Mouse (Mus musculus) cerebellum, adult 8-10 months (tissue): Measurements from ENCODE around the gene Gm11011.

ENCODE experiments used
- DNase-seq: peaks from one replicate; pipeline ENCODE4 v3.0.0; 2022

Gene Gm11011

DNA sequence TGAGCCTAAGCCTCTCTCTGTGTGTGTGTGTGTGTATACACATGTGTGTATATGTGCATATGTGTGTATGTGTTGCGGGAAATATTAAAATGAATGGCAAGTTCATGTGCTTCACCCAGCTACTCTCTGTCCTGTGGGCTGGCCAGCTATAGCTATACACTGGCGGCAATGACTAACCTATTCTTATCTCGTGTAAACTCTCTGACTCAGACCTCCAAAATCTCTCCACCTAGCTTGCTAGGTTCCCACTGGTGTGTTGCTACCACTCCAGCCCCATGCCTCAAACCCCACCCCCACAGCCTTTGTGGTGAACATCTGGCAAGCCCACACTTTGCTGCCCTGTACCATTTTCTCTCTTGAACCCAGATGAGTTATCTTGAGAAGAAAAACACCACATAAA is 857 bp downstream of the Gm11011 start:
- no peak for DNase-seq

GRCm38 (mm10) chr2:169585631-169586285 is 1.8 kb downstream of the Gm11011 start:
- no peak for DNase-seq

DNA sequence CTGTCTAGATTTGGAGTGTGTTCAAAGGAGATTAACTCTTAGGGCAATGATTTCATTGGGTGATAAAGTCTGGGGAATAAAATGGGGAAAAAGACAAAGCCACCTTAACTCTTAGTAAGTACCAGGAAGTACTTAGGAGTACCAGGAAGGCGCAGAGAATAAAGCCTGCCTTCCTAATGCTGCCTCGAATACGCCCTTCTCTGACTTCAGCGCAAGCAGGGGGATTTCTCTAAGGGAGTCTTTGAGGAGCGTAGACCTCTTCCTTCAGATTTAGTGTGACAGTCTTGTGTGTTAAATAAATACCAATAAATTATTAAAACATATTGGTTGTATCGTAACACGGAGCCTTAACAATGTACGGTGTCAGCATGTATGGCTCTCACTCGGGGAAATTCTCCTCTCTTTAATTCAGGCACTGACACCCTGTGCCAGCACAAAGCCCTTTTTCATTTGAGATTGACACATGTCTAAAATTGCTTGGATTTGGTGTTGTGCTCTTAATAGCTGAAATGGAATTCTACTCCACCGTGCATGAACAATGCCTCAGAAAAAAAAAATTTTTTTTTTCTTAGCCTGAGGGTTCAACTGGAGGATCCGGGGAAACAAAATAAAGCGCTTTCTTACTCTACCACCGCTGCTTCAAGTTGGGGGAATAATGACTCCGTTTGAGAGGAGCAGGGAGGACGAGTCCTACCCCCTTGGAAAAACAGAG is 2.6 kb downstream of the Gm11011 start:
- DNase-seq, result no peak

- DNase-seq, result no peak
Observed at GRCm38 (mm10) chr2:169583476-169583875, 4.1 kb downstream of the Gm11011 start.

DNA sequence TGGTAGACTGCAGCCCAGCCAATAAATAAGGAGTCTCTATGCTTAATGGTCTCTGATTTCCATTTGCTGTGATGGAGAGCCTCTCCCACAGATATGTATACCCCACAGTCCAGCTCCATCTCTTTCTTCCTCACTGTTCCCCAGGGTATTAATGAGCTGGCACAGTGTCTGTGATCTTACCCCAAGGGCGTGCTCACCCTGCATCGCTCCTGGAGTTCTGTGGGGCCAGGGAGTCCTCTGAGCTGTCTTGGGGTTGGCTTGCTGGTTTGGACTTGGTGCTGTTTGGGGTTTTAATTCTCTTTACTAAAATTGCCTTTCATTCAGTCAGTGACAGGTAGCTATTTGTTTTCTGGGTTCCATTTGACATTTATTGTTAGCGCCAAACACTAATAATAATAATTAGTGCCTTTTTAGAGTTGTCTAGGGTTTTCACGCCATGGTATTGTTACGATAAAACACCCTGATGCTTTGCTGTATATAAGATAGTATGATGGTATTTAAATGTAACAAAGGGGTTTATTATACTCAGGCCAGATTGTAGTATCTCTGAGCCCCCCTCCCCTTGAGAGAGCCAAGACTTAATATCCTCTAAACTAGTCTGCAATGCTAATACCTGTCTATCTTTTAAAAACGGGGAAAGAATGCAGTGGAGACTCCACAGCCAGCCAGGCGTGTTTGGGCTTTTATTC is 9.9 kb downstream of the Gm11011 start:
- DNase-seq, result no peak

- DNase-seq, result no peak
Observed at GRCm38 (mm10) chr2:169570063-169570462, 17.5 kb downstream of the Gm11011 start.

DNA sequence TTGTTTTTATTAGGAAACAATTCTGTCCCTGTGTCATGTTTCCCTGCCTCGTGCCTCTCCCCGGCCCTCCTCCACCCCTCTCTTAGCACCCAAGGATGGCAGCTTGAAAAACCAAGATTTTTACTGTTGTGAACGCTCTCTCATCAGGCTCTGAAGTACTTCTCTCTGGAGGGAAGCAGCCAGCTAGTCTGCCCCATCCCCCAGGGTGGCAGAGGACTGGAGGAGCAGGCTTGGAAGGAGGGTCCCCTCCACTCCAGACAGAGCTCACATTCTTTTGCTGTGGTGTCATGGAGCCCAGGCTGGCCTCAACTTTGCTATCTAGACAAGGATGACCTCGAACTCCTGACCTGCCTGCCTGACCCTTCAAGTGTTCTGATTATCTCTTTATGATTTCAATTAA is 21.4 kb downstream of the Gm11011 start:
- DNase-seq, result no peak

DNA sequence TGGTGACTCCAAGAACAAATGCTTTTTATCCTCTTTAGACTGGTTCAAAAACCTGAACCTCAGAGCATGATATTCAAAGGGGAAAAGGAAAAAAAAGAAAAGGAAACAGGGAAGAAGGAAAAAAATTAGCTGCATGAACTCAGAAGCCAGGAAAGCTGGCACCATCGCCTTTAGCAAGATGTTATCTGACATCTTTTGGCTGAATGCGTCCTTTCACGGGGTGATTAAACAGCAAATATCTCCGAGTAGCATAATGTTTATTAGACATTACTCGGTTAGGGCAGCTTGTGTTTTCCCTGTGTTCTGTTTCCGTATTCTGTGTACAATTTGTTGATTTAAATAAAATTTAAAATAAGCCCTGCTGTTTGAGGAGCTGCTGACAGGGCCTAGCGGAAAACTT is 21.8 kb downstream of the Gm11011 start:
- DNase-seq, result no peak

- DNase-seq, result no peak
Observed at GRCm38 (mm10) chr2:169545674-169546073, 41.9 kb downstream of the Gm11011 start.

DNA sequence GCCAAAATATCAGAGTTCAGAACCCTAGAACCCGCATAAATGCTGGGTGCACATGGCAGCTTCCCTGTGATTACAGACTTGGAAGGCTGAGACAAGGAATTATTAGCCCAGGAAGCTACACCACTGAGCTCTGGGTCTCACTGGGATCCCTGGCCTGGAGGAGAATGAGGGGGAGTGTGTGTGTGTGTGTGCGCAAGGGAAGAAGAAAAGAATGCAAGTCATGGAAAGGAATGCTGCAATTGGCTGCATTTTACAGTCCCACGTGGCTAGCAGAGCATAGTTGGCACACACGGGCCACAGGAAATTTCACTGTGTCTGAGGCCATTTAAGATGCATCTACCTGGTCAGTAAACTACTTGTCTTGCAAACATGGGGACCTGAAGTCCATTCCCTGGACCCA is 48.6 kb downstream of the Gm11011 start:
- DNase-seq, result no peak
